Mouse (Mus musculus): Measurements from ENCODE around the gene Zfp963. TPM values are rescaled to one million over a fixed set of nuclear protein-coding genes. Genes with fewer than 3 reads are reported as not detected.

Zfp963 gene
- polyA plus RNA-seq, 1 experiment: 0.47 TPM

DNA sequence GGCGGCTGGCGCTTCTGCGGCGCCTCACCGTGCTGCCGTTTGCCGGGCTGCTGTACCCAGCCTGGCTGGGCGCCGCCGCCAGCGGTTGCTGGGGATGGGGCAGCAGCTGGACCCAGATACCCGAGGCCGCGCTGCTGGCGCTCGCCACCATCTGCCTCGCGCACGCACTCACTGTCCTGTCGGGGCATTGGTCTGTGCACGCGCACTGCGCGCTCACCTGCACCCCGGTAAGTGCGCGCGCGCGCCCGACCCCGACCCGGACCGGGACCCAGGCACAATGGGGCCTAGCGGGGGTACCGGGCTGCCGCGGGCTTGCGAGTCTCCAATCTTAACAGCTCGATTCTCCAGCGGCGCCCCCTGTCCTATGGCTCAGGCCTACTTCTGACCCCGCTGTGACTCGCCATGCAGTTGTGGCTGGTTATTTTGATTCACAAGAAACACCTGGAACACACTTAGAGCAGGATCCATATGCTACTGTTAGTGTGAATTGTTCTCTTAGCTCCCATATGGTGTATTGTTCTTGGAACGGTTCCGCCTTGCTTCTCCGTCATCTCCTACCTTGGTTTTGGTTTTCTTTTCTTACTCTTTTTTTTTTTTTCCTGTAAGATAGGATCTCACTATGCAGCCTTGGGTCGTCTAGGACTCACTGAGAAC is 41.8 kb upstream of the Zfp963 start:
- peak overlapping the region; percentile 90 for H3K27ac ChIP-seq (ENCODE audit: control insufficient read depth, insufficient read depth, low read depth, low read length)
- TF ChIP-seq CTCF (IDR thresholded peaks at IDR 0.05; ENCODE audit: control insufficient read depth, insufficient read depth, insufficient replicate concordance, low read depth, low read length): no peak

DNA sequence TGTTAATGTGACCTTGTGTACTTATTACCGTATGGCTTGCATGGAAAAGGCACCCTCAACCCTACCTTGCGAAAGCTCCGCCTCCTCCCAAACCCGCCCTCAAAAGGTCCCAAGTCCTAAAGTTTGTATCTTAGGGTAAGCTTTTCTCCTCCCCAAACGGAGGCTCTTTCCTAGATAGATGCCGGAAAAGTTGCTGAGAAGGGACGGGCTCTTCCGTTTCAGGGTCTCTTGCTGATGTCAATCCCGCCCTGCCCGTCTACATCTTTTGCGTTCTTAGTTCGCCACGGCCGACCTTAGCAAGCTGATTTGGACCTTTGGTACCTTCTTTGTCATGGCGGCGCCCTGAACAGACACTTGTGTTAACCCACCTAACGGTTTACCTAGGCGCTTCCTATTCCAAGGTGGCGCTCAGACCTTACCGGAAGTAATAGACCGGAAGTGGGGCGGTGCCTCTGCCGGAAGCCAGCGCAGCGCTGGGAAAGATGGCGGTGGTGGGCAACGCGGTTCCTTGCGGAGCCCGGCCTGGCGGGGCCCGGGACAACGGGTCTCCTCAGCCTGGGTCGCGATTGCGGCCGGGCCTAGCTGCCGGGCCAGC is 41.1 kb upstream of the Zfp963 start, which contains the start of the genes Atp13a1 and Zfp866:
Gene Atp13a1 (plus strand): TSS at position 391 of the 595 bp plus-strand sequence.
Gene Zfp866 (minus strand): TSS at position 406 of the 595 bp plus-strand sequence.
- peak within 1 kb of the TSS; percentile 97 for H3K4me3 ChIP-seq (ENCODE audit: control insufficient read depth, low read depth, low read length)
- no peaks in the 10 kb centered on the region; the same call in 1 of the 2 replicates for H3K36me3 ChIP-seq (ENCODE audit: control insufficient read depth, insufficient read depth, low read length)
- H3K27ac ChIP-seq (ENCODE audit: control insufficient read depth, insufficient read depth, low read depth, low read length): peak within 1 kb of the TSS; percentile 97
- no peaks in the 10 kb centered on the region for H3K27me3 ChIP-seq (ENCODE audit: control insufficient read depth, insufficient read depth, low read length)
- H3K4me1 ChIP-seq (ENCODE audit: control insufficient read depth, insufficient read depth, low read length): no peaks in the 10 kb centered on the region; the same call in 1 of the 2 replicates
- TF ChIP-seq POLR2A (IDR thresholded peaks at IDR 0.05; ENCODE audit: control insufficient read depth, low read depth, low read length): peak; percentile 90
- no peak for TF ChIP-seq CTCF (IDR thresholded peaks at IDR 0.05; ENCODE audit: control insufficient read depth, insufficient read depth, insufficient replicate concordance, low read depth, low read length)

More for the DNA sequence above, 41.8 kb upstream of the Zfp963 start:
- H3K36me3 ChIP-seq (ENCODE audit: control insufficient read depth, insufficient read depth, low read length): no peaks in the 10 kb centered on the region; the same call in 1 of the 2 replicates
- peak overlapping the region; percentile 97 for H3K4me3 ChIP-seq (ENCODE audit: control insufficient read depth, low read depth, low read length)
- H3K4me1 ChIP-seq (ENCODE audit: control insufficient read depth, insufficient read depth, low read length): no peaks in the 10 kb centered on the region; the same call in 1 of the 2 replicates
- no peaks in the 10 kb centered on the region for H3K27me3 ChIP-seq (ENCODE audit: control insufficient read depth, insufficient read depth, low read length)

- TF ChIP-seq POLR2A (IDR thresholded peaks at IDR 0.05; ENCODE audit: control insufficient read depth, low read depth, low read length): no peak
- H3K27ac ChIP-seq (ENCODE audit: control insufficient read depth, insufficient read depth, low read depth, low read length): peak overlapping the region; percentile 97
- no peaks in the 10 kb centered on the region for H3K27me3 ChIP-seq (ENCODE audit: control insufficient read depth, insufficient read depth, low read length)
- no peaks in the 10 kb centered on the region; the same call in 1 of the 2 replicates for H3K4me1 ChIP-seq (ENCODE audit: control insufficient read depth, insufficient read depth, low read length)
- peak overlapping the region; percentile 97 for H3K4me3 ChIP-seq (ENCODE audit: control insufficient read depth, low read depth, low read length)
- H3K36me3 ChIP-seq (ENCODE audit: control insufficient read depth, insufficient read depth, low read length): no peaks in the 10 kb centered on the region; the same call in 1 of the 2 replicates
Observed at GRCm38 (mm10) chr8:69790364-69790763, 40.6 kb upstream of the Zfp963 start.

DNA sequence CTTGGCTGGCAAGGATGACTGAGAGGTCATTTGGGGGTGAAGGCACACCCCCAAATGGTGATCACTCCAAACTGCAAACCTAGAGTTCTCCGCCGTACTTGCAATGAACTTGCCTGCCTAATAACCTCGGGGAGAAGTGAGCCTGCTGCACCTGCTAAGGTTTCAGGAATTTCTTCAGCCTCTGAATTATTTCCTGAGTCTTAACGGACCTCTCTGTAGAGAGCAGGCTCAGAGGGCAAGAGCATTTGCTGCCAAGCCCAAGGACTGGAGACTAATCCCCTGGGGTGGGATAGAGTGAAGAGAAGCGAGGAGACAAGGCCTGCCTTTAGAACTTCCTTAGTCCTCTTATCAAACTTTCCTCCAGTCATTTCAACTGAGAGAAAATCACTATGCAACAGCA is 40.0 kb upstream of the Zfp963 start:
- Histone ChIP-seq H3K4me1 (ENCODE audit: control insufficient read depth, insufficient read depth, low read length) (no peaks in the 10 kb centered on the region; the same call in 1 of the 2 replicates), H3K27ac (ENCODE audit: control insufficient read depth, insufficient read depth, low read depth, low read length) (no peak overlapping the region), H3K4me3 (ENCODE audit: control insufficient read depth, low read depth, low read length) (no peak overlapping the region), H3K36me3 (ENCODE audit: control insufficient read depth, insufficient read depth, low read length) (no peaks in the 10 kb centered on the region), H3K27me3 (ENCODE audit: control insufficient read depth, insufficient read depth, low read length) (no peaks in the 10 kb centered on the region)
- TF ChIP-seq POLR2A (IDR thresholded peaks at IDR 0.05; ENCODE audit: control insufficient read depth, low read depth, low read length): no peak
- no peak for TF ChIP-seq CTCF (IDR thresholded peaks at IDR 0.05; ENCODE audit: control insufficient read depth, insufficient read depth, insufficient replicate concordance, low read depth, low read length)

- no peaks in the 10 kb centered on the region for H3K27me3 ChIP-seq (ENCODE audit: control insufficient read depth, insufficient read depth, low read length)
- H3K36me3 ChIP-seq (ENCODE audit: control insufficient read depth, insufficient read depth, low read length): no peaks in the 10 kb centered on the region
- no peak overlapping the region for H3K4me3 ChIP-seq (ENCODE audit: control insufficient read depth, low read depth, low read length)
- no peaks in the 10 kb centered on the region; the same call in 1 of the 2 replicates for H3K4me1 ChIP-seq (ENCODE audit: control insufficient read depth, insufficient read depth, low read length)
- H3K27ac ChIP-seq (ENCODE audit: control insufficient read depth, insufficient read depth, low read depth, low read length): no peak overlapping the region
- TF ChIP-seq CTCF (IDR thresholded peaks at IDR 0.05; ENCODE audit: control insufficient read depth, insufficient read depth, insufficient replicate concordance, low read depth, low read length): no peak
- TF ChIP-seq POLR2A (IDR thresholded peaks at IDR 0.05; ENCODE audit: control insufficient read depth, low read depth, low read length): no peak
Observed at GRCm38 (mm10) chr8:69789105-69789504, 39.3 kb upstream of the Zfp963 start.

DNA sequence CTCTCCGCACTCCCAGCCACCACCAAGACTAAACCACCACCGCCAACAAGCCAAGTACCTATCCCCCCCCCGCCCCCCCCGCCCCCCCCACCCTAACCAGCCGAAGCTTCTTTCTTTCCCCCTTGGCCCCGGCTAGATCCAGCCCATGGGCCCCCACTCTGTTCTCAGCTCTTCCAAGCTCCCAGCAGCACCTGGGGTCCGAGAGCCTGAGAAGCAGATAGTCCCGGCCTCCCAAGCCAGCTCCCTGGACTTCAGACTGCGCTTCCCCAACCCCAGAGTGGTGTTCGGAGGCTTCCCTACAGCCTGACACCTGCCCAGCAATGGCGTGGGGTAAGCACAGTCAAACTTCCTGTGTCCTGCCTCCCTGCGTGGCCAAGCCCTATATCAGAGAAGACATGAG is 27.3 kb upstream of the Zfp963 start:
- no peaks in the 10 kb centered on the region for H3K36me3 ChIP-seq (ENCODE audit: control insufficient read depth, insufficient read depth, low read length)
- H3K4me1 ChIP-seq (ENCODE audit: control insufficient read depth, insufficient read depth, low read length): peaks cover 3% of the 10 kb centered on the region
- H3K4me3 ChIP-seq (ENCODE audit: control insufficient read depth, low read depth, low read length): no peak overlapping the region
- no peaks in the 10 kb centered on the region for H3K27me3 ChIP-seq (ENCODE audit: control insufficient read depth, insufficient read depth, low read length)
- no peak overlapping the region for H3K27ac ChIP-seq (ENCODE audit: control insufficient read depth, insufficient read depth, low read depth, low read length)
- TF ChIP-seq CTCF (IDR thresholded peaks at IDR 0.05; ENCODE audit: control insufficient read depth, insufficient read depth, insufficient replicate concordance, low read depth, low read length) (no peak), POLR2A (IDR thresholded peaks at IDR 0.05; ENCODE audit: control insufficient read depth, low read depth, low read length) (no peak)

- Histone ChIP-seq H3K27me3 (ENCODE audit: control insufficient read depth, insufficient read depth, low read length) (no peaks in the 10 kb centered on the region), H3K4me1 (ENCODE audit: control insufficient read depth, insufficient read depth, low read length) (peaks cover 3% of the 10 kb centered on the region), H3K36me3 (ENCODE audit: control insufficient read depth, insufficient read depth, low read length) (no peaks in the 10 kb centered on the region), H3K4me3 (ENCODE audit: control insufficient read depth, low read depth, low read length) (peak overlapping the region; percentile 96), H3K27ac (ENCODE audit: control insufficient read depth, insufficient read depth, low read depth, low read length) (no peak overlapping the region)
- TF ChIP-seq POLR2A (IDR thresholded peaks at IDR 0.05; ENCODE audit: control insufficient read depth, low read depth, low read length) (no peak), CTCF (IDR thresholded peaks at IDR 0.05; ENCODE audit: control insufficient read depth, insufficient read depth, insufficient replicate concordance, low read depth, low read length) (no peak)
Observed at GRCm38 (mm10) chr8:69775149-69775534, 25.4 kb upstream of the Zfp963 start.

All from testis, adult 2 months (tissue).